Mouse (Mus musculus): Measurements from ENCODE around the gene Fjx1. TPM values are rescaled to one million over a fixed set of nuclear protein-coding genes. Genes with fewer than 3 reads are reported as not detected.
A peak's percentile ranks its signal among the peaks of the same experiment; 100 is the strongest.

Gene Fjx1
- 10.4 TPM for polyA plus RNA-seq (2021)

- ATAC-seq (peak; percentile 60), DNase-seq (ENCODE audit: low read depth, low spot score) (no peak)
- POLR2A ChIA-PET, result no interaction called here
- in situ Hi-C loops (cut with MboI; ENCODE audit: low pct_unique_long_range_greater_than_20kb), result loop anchor here (5.0 kb wide), 4 partner anchors 100 to 745 kb away; partner anchors contain the start of gene Pamr1
- H3K27me3 ChIP-seq, result no peaks in the 10 kb centered on the region
- CTCF ChIA-PET, result interaction anchor here (1.7 kb wide), 1 partner anchor 50 kb away, joined by 3 read pairs; no protein-coding TSS in a partner anchor
- TF ChIP-seq CTCF (IDR thresholded peaks at IDR 0.05), result no peak
Measured at GRCm38 (mm10) chr2:102451671-102452549, at the start of gene Fjx1. Fjx1 (minus strand) TSS chr2:102452499.

DNA sequence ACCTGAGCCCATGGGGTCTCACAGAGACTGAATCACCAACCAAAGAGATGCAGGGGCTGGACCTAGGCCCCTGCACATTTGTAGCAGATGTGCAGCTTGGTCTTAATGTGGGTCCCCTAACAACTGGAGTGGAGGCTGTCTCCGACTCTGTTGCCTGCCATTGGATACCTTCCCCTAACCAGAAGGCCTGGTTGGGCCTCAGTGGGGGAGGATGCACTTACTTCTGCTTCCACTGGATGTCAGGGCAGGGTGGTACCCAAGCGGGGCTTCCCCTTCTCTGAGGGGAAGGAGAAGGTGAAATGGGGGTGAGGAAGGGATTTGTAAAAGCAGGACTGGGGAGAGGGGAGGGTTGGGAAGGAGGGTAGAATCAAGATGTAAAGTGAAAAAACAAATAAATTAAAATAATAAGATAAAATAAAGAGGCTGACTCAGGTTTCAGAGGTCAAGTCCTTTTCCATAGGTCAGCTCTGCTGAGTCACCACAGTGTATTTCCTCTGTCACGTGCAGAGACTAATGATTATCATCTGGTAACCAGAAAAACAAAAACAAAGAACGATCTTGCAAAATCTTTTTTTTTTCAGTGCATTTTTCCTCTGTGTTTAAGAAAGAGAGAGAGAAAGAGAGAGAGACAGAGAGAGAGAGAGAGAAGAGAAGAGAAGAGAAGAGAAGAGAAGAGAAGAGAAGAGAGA lies 47.8 kb upstream of the Fjx1 start:
- in situ Hi-C loops (cut with MboI; ENCODE audit: low pct_unique_long_range_greater_than_20kb), result no loop called here
- ChIA-PET POLR2A (no interaction called here), CTCF (no interaction called here)
- H3K27me3 ChIP-seq, result no peaks in the 10 kb centered on the region
- ATAC-seq (no peak), DNase-seq (ENCODE audit: low read depth, low spot score) (no peak)
- TF ChIP-seq CTCF (IDR thresholded peaks at IDR 0.05), result no peak

DNA sequence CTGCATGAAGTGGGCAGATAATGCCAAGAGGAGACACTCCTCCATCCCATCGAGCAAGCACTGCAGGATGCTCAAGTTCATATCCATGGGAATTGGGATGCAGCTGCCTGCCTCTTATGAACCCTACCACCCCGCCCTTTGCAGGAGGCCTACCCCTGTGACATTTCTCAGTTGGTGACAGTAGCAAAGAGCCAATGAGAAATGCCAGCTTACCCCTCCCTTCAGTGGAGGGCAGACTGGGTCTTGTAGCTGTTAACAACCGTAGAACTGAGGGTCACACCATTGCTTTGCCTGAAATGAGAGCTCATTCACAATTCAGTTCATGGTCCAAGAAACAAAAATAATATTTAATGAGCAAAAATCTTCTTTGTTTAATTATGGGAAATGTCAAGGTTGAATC lies 28.4 kb upstream of the Fjx1 start:
- no peak for TF ChIP-seq CTCF (IDR thresholded peaks at IDR 0.05)
- CTCF ChIA-PET, result interaction anchor here (1.1 to 1.4 kb wide), 3 partner anchors 10 to 27 kb away, joined by 3 read pairs; no protein-coding TSS in a partner anchor
- in situ Hi-C loops (cut with MboI; ENCODE audit: low pct_unique_long_range_greater_than_20kb), result no loop called here
- H3K27me3 ChIP-seq, result no peaks in the 10 kb centered on the region
- ATAC-seq (no peak), DNase-seq (ENCODE audit: low read depth, low spot score) (no peak)
- POLR2A ChIA-PET, result interaction anchor here (0.8 kb wide), 1 partner anchor 12 kb away, joined by 3 read pairs; no protein-coding TSS in a partner anchor

- DNase-seq (ENCODE audit: low read depth, low spot score), result no peak
- CTCF ChIA-PET, result interaction anchor here (1.2 kb wide), 1 partner anchor 30 kb away, joined by 4 read pairs; no protein-coding TSS in a partner anchor
- POLR2A ChIA-PET, result interaction anchor here (0.5 kb wide), 1 partner anchor 45 kb away, joined by 11 read pairs; no protein-coding TSS in a partner anchor
- in situ Hi-C loops (cut with MboI; ENCODE audit: low pct_unique_long_range_greater_than_20kb), result no loop called here
- no peaks in the 10 kb centered on the region for H3K27me3 ChIP-seq
- ATAC-seq, result no peak
- no peak for TF ChIP-seq CTCF (IDR thresholded peaks at IDR 0.05)
Measured at GRCm38 (mm10) chr2:102476101-102476500, 23.8 kb upstream of the Fjx1 start.

- H3K27me3 ChIP-seq, result no peaks in the 10 kb centered on the region
- in situ Hi-C loops (cut with MboI; ENCODE audit: low pct_unique_long_range_greater_than_20kb), result no loop called here
- DNase-seq (ENCODE audit: low read depth, low spot score), result no peak
- ChIA-PET POLR2A (interaction anchor here (1.1 kb wide), 1 partner anchor 12 kb away, joined by 3 read pairs; no protein-coding TSS in a partner anchor), CTCF (no interaction called here)
- no peak for ATAC-seq
- no peak for TF ChIP-seq CTCF (IDR thresholded peaks at IDR 0.05)
Measured at GRCm38 (mm10) chr2:102468645-102469044, 16.3 kb upstream of the Fjx1 start.

- ATAC-seq (no peak), DNase-seq (ENCODE audit: low read depth, low spot score) (no peak)
- CTCF ChIA-PET, result no interaction called here
- no peaks in the 10 kb centered on the region for H3K27me3 ChIP-seq
- POLR2A ChIA-PET, result no interaction called here
- in situ Hi-C loops (cut with MboI; ENCODE audit: low pct_unique_long_range_greater_than_20kb), result no loop called here
- TF ChIP-seq CTCF (IDR thresholded peaks at IDR 0.05), result no peak
Measured at GRCm38 (mm10) chr2:102464342-102464732, 12.0 kb upstream of the Fjx1 start.

GRCm38 (mm10) chr2:102463587-102464341 lies 11.5 kb upstream of the Fjx1 start:
- POLR2A ChIA-PET, result no interaction called here
- ATAC-seq (no peak), DNase-seq (ENCODE audit: low read depth, low spot score) (no peak)
- no peaks in the 10 kb centered on the region for H3K27me3 ChIP-seq
- TF ChIP-seq CTCF (IDR thresholded peaks at IDR 0.05), result no peak
- in situ Hi-C loops (cut with MboI; ENCODE audit: low pct_unique_long_range_greater_than_20kb), result no loop called here
- CTCF ChIA-PET, result interaction anchor here (1.2 kb wide), 1 partner anchor 10 kb away, joined by 3 read pairs; no protein-coding TSS in a partner anchor

- TF ChIP-seq CTCF (IDR thresholded peaks at IDR 0.05), result no peak
- in situ Hi-C loops (cut with MboI; ENCODE audit: low pct_unique_long_range_greater_than_20kb), result no loop called here
- DNase-seq (ENCODE audit: low read depth, low spot score), result no peak
- POLR2A ChIA-PET, result no interaction called here
- no peaks in the 10 kb centered on the region for H3K27me3 ChIP-seq
- CTCF ChIA-PET, result no interaction called here
- ATAC-seq, result no peak
Measured at GRCm38 (mm10) chr2:102461491-102461890, 9.2 kb upstream of the Fjx1 start.

DNA sequence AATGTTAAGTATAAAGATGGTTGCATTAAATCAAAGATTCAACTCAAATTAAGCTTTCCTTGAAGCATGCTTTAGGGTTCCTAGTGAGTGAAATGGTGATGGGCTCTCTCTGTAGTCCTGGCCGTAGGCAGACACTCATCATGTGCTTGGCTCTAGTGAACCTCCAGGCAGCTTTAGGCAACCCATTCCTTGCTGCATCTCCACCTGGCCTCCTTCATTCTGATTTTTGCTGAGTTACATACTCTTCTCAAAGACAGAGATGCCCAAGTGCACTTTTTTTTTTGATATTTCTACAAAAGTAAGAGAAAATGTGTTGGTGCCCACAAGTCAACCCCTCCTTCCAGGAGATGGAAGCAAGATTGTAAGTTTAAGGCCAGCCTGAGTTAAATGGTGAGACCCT lies 2.8 kb upstream of the Fjx1 start:
- DNase-seq (ENCODE audit: low read depth, low spot score), result no peak
- in situ Hi-C loops (cut with MboI; ENCODE audit: low pct_unique_long_range_greater_than_20kb), result no loop called here
- no peak for TF ChIP-seq CTCF (IDR thresholded peaks at IDR 0.05)
- no peaks in the 10 kb centered on the region for H3K27me3 ChIP-seq
- ChIA-PET POLR2A (interaction anchor here (0.7 kb wide), 1 partner anchor 60 kb away, joined by 4 read pairs; no protein-coding TSS in a partner anchor), CTCF (no interaction called here)
- no peak for ATAC-seq

- POLR2A ChIA-PET, result interaction anchor here (0.6 kb wide), 1 partner anchor 765 kb away, joined by 3 read pairs; no protein-coding TSS in a partner anchor
- ATAC-seq, result no peak
- DNase-seq (ENCODE audit: low read depth, low spot score), result no peak
Measured at GRCm38 (mm10) chr2:102453447-102453846, 1.1 kb upstream of the Fjx1 start.

More at GRCm38 (mm10) chr2:102453447-102453846, 1.1 kb upstream of the Fjx1 start:
- in situ Hi-C loops (cut with MboI; ENCODE audit: low pct_unique_long_range_greater_than_20kb), result loop anchor here (5.0 kb wide), 4 partner anchors 99 to 746 kb away; partner anchors contain the start of gene Pamr1
- CTCF ChIA-PET, result interaction anchor here (1.3 to 1.7 kb wide), 5 partner anchors 28 to 368 kb away, joined by 3 to 9 read pairs (median 4); no protein-coding TSS in a partner anchor
- TF ChIP-seq CTCF (IDR thresholded peaks at IDR 0.05), result peak; percentile 62
- no peaks in the 10 kb centered on the region for H3K27me3 ChIP-seq
